Mouse (Mus musculus) limb, embryonic 13.5 days (tissue): ENCODE data around the gene Srsf10. TPM values are rescaled to one million over a fixed set of nuclear protein-coding genes. Genes with fewer than 3 reads are reported as not detected.

Experiments used
- ATAC-seq: fragments of 200-750 bp; cut with Nextera tagmentation; 2 replicates; pipeline ENCODE4 v1.8.0; 2017; ENCODE audit warnings: low read depth, moderate number of reproducible peaks, moderate TSS enrichment; ENCODE audit not compliant: low FRiP score
- H3K27ac ChIP-seq: fragments of 300-500 bp; sonication (generic); 2 replicates; pipeline ENCODE4 v1.5.1; 2015; ENCODE audit warnings: inconsistent platforms, mild to moderate bottlenecking, moderate library complexity
- H3K27me3 ChIP-seq: fragments of 300-500 bp; sonication (generic); 2 replicates; pipeline ENCODE4 v1.6.1; 2015; ENCODE audit warnings: mild to moderate bottlenecking, inconsistent platforms
- H3K36me3 ChIP-seq: fragments of 300-500 bp; sonication (generic); 2 replicates; pipeline ENCODE4 v1.6.1; 2015; ENCODE audit warnings: inconsistent platforms, mild to moderate bottlenecking, moderate library complexity
- H3K4me1 ChIP-seq: fragments of 300-500 bp; sonication (generic); 2 replicates; pipeline ENCODE4 v1.6.1; 2015; ENCODE audit warnings: inconsistent platforms
- H3K4me2 ChIP-seq: fragments of 300-500 bp; sonication (generic); replicated peaks from 2 replicates; pipeline ENCODE4 v1.6.1; 2015; ENCODE audit warnings: inconsistent platforms, mild to moderate bottlenecking, moderate library complexity
- H3K4me3 ChIP-seq: fragments of 300-500 bp; sonication (generic); 2 replicates; pipeline ENCODE4 v1.5.1; 2015; ENCODE audit warnings: moderate library complexity, mild to moderate bottlenecking, inconsistent platforms
- H3K9ac ChIP-seq: fragments of 300-500 bp; sonication (generic); 2 replicates; pipeline ENCODE4 v1.6.1; 2015; ENCODE audit warnings: mild to moderate bottlenecking, inconsistent platforms
- H3K9me3 ChIP-seq: fragments of 300-500 bp; sonication (generic); 2 replicates; pipeline ENCODE4 v1.6.1; 2016; ENCODE audit warnings: inconsistent platforms
- WGBS: fragments of 180-500 bp; shearing (Covaris S2); methylation state at CpG from one replicate; pipeline ENCODE4 v1.1.7; 2015; 5-methylcytosine and 5-hydroxymethylcytosine counted together
- polyA plus RNA-seq: library from polyadenylated mRNA; unstranded; fragments of >200 nt; fragmentation: Nextera tagmentation; extraction: Ambion mirVana; gene quantifications from 2 replicates; pipeline ENCODE4 v1.2.1, GENCODE M21; 2015

Gene Srsf10
- polyA plus RNA-seq, 1 experiment from 2014 or later, result 330 TPM

- H3K4me1 ChIP-seq, result peaks cover 23% of the 10 kb centered on the region
- H3K36me3 ChIP-seq, result no peaks in the 10 kb centered on the region
- no peak overlapping the region for H3K4me2 ChIP-seq
- WGBS, result 84% methylated on average over 8 of the region's 8 CpGs
- H3K27me3 ChIP-seq, result no peaks in the 10 kb centered on the region
- H3K4me3 ChIP-seq, result no peak overlapping the region
- no peak for ATAC-seq
- H3K9ac ChIP-seq, result 0 out of 2 replicates have a peak overlapping the region, but pooled peaks have one; percentile 13
- H3K27ac ChIP-seq, result no peak overlapping the region
- no peaks in the 10 kb centered on the region for H3K9me3 ChIP-seq
Measured at GRCm38 (mm10) chr4:135834124-135834717, 21.3 kb upstream of the Srsf10 start.

DNA sequence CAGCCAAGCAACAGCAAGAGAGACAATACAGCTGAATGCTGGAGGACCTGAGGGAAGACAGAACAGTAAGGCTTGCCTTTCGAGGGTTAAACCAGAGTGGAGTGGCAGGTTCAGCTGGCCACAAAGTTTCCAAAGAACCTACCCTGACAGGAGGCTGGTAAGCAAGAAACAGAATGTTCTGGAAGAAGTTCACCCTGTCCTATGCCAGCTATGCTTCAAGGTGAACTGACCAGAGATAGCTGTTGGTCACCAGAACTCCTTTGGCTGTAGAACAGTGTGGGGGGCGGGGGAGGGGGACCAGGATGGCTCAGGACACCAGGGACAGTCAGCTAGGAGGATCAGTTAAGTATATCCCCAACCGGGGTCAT, 16.6 kb upstream of the Srsf10 start:
- 0 out of 2 replicates have a peak, but pooled peaks cover 10% of the 10 kb centered on the region for H3K4me1 ChIP-seq
- H3K27ac ChIP-seq, result no peak overlapping the region
- WGBS, result 77% methylated on average over 3 of the region's 3 CpGs
- H3K4me2 ChIP-seq, result no peak overlapping the region
- no peak for ATAC-seq
- H3K9me3 ChIP-seq, result peaks cover 3% of the 10 kb centered on the region; the same call in 1 of the 2 replicates
- H3K9ac ChIP-seq, result no peak overlapping the region
- H3K4me3 ChIP-seq, result no peak overlapping the region
- H3K27me3 ChIP-seq, result no peaks in the 10 kb centered on the region
- H3K36me3 ChIP-seq, result no peaks in the 10 kb centered on the region

DNA sequence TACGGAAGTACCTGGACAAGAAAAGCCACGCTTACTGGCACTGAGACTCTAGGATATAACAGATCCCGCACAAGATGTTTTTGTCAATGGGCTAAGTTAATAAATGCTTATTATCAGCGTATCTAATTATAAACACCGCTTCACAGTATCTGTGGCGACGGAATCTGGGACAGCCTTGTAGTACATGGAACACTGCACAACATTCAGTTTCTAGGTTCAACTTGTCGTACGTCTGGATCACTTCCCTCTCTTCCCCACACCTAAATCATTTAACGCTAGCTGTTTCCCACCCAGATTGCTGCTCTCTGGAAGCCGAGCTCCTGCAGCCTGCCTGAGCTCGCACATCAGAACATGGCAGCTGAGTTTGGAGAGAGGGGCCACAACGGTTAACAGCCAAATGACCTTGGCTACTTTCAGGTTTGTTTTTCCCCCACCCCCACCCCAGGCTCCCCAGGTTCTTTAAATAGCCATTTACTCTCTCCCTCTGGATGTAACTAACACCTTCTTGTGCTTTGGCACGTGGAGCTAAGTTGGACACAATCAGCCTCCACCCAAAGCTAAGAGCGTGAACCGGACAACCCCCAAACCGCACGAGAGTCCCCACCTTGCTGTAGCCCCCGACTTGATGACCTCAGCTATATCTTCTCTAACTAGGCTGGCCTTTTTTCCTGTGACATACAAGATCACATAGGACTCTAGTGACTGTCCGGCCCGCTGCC, 16.1 kb upstream of the Srsf10 start:
- H3K36me3 ChIP-seq, result no peaks in the 10 kb centered on the region
- H3K27ac ChIP-seq, result no peak overlapping the region
- 0 out of 2 replicates have a peak, but pooled peaks cover 10% of the 10 kb centered on the region for H3K4me1 ChIP-seq
- WGBS, result 81% methylated on average over 21 of the region's 21 CpGs
- peaks cover 3% of the 10 kb centered on the region; the same call in 1 of the 2 replicates for H3K9me3 ChIP-seq
- no peak for ATAC-seq
- H3K4me2 ChIP-seq, result no peak overlapping the region
- H3K4me3 ChIP-seq, result no peak overlapping the region
- no peaks in the 10 kb centered on the region for H3K27me3 ChIP-seq
- no peak overlapping the region for H3K9ac ChIP-seq

GRCm38 (mm10) chr4:135844400-135844799, 11.1 kb upstream of the Srsf10 start:
- H3K9ac ChIP-seq, result no peak overlapping the region
- no peaks in the 10 kb centered on the region for H3K36me3 ChIP-seq
- no peak overlapping the region for H3K4me2 ChIP-seq
- 0 out of 2 replicates have a peak, but pooled peaks cover 3% of the 10 kb centered on the region for H3K4me1 ChIP-seq
- ATAC-seq, result no peak
- peaks cover 10% of the 10 kb centered on the region; the same call in 1 of the 2 replicates for H3K9me3 ChIP-seq
- WGBS, result 82% methylated on average over 6 of the region's 6 CpGs
- H3K4me3 ChIP-seq, result no peak overlapping the region
- H3K27ac ChIP-seq, result no peak overlapping the region
- H3K27me3 ChIP-seq, result no peaks in the 10 kb centered on the region

GRCm38 (mm10) chr4:135847581-135847980, 8.0 kb upstream of the Srsf10 start:
- Histone ChIP-seq H3K27me3 (no peaks in the 10 kb centered on the region), H3K9me3 (0 out of 2 replicates have a peak, but pooled peaks cover 7% of the 10 kb centered on the region), H3K27ac (no peak overlapping the region), H3K9ac (no peak overlapping the region), H3K4me1 (peaks cover 10% of the 10 kb centered on the region), H3K4me3 (no peak overlapping the region), H3K36me3 (no peaks in the 10 kb centered on the region), H3K4me2 (no peak overlapping the region)
- 48% methylated on average over 5 of the region's 5 CpGs for whole genome bisulfite sequencing
- no peak for ATAC-seq

DNA sequence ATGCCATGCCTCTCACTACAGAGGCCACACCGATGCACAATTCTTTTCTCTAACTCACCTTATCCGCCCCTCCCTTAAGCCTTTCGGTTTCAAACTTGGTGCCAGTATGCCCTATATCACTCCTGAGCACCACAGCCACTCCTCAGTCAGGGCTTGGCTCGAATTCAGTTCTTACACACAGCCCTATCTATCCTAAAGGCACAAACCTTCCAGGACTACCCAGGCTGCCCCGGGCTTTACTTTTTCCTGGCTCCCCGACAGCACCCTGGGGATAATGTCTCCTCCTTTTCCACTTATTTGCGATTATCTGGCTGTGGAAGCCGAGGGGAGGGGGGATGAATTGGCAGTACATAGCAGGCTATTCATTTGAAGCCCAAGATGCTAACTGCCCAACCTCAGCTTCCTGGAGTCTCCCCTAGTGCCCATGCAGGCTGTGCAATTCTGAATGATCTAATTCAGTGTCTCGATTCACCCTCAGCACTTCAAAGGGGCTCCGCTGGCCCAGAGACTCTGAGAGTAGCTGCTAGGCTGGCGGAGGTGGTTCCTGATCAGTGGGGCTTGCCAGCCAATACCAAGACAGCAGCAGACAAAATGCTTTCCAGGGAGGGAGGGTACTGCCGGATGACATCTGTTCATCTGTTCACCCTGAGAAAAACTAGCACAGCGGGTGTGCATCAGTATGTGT, 5.0 kb upstream of the Srsf10 start:
- no peak overlapping the region for H3K4me2 ChIP-seq
- H3K9ac ChIP-seq, result no peak overlapping the region; the same call in 1 of the 2 replicates
- no peaks in the 10 kb centered on the region for H3K9me3 ChIP-seq
- ATAC-seq, result peak; percentile 34
- no peak overlapping the region for H3K4me3 ChIP-seq
- no peaks in the 10 kb centered on the region for H3K27me3 ChIP-seq
- H3K4me1 ChIP-seq, result peaks cover 17% of the 10 kb centered on the region
- no peaks in the 10 kb centered on the region for H3K36me3 ChIP-seq
- WGBS, result 40% methylated on average over 13 of the region's 13 CpGs
- peak overlapping the region; percentile 55 for H3K27ac ChIP-seq

GRCm38 (mm10) chr4:135851942-135852341, 3.6 kb upstream of the Srsf10 start:
- Histone ChIP-seq H3K4me3 (no peak overlapping the region), H3K27ac (no peak overlapping the region), H3K27me3 (no peaks in the 10 kb centered on the region), H3K9me3 (no peaks in the 10 kb centered on the region), H3K36me3 (no peaks in the 10 kb centered on the region), H3K4me2 (no peak overlapping the region), H3K9ac (no peak overlapping the region), H3K4me1 (peaks cover 17% of the 10 kb centered on the region)
- no peak for ATAC-seq
- 81% methylated on average over 9 of the region's 9 CpGs for WGBS

DNA sequence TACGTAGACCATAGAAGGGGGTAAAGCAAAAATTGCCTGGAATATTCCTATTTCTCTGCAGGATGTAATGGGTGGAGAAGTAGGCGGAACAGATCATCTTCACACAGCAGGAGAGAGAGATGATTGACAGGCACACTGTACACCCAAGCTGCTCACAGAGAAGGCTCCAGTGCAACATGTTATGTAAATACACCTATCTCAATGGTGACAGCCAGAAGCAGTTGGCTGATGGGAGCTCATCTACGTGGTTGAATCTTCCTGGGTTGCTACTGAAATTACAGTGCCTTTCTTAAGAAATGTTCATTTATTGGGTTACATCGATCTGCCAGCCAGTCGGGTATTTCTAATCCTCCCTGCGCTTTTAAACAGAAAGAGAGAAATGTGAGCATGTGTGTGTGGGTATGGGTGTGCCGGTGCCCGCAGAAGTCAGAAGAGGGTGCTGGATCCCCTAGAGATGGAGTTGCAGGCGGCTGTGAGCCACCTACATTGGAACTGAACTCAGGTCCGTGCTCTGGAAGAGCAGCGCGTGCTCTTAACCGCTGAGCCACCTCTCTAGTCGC, 1.5 kb upstream of the Srsf10 start:
- H3K9ac ChIP-seq, result no peak overlapping the region
- no peak overlapping the region for H3K4me3 ChIP-seq
- ATAC-seq, result no peak
- no peaks in the 10 kb centered on the region for H3K9me3 ChIP-seq
- 91% methylated on average over 14 of the region's 14 CpGs for WGBS
- H3K4me1 ChIP-seq, result peaks cover 30% of the 10 kb centered on the region
- no peaks in the 10 kb centered on the region for H3K36me3 ChIP-seq
- H3K27ac ChIP-seq, result peak overlapping the region; percentile 99; the same call in 1 of the 2 replicates
- no peak overlapping the region for H3K4me2 ChIP-seq
- no peaks in the 10 kb centered on the region for H3K27me3 ChIP-seq

- WGBS, result 73% methylated on average over 11 of the region's 11 CpGs
- no peaks in the 10 kb centered on the region for H3K9me3 ChIP-seq
- peak overlapping the region; percentile 99; the same call in 1 of the 2 replicates for H3K27ac ChIP-seq
- peak overlapping the region; percentile 94 for H3K9ac ChIP-seq
- H3K4me2 ChIP-seq, result peak overlapping the region; percentile 79
- H3K27me3 ChIP-seq, result no peaks in the 10 kb centered on the region
- H3K4me1 ChIP-seq, result peaks cover 36% of the 10 kb centered on the region
- ATAC-seq, result no peak
- peaks cover 4% of the 10 kb centered on the region; the same call in 1 of the 2 replicates for H3K36me3 ChIP-seq
- peak overlapping the region; percentile 85 for H3K4me3 ChIP-seq
Measured at GRCm38 (mm10) chr4:135854630-135855029, 917 bp upstream of the Srsf10 start.

DNA sequence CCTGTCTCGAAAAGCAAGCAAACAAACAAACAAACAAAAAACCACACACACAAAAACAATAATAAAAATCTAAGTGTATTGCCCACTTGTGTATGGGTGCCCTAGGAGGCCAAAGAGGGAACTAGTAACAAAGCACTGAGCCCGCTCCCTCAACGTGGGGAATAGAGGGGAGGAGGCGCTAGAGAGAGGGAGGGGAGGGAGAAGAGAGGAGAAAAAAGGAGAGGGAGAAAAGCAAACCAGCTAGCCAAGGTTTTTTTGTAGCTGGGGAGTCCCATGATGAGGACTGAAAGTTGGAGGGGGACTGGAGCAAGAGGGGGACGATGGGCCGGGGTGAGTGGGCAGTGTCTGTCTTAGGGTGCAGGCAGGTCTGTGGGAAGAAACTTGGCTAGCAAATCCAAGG, 467 bp upstream of the Srsf10 start:
- H3K27me3 ChIP-seq, result no peaks in the 10 kb centered on the region
- H3K4me1 ChIP-seq, result peaks cover 39% of the 10 kb centered on the region
- H3K9ac ChIP-seq, result peak overlapping the region; percentile 94
- peaks cover 4% of the 10 kb centered on the region; the same call in 1 of the 2 replicates for H3K36me3 ChIP-seq
- H3K9me3 ChIP-seq, result no peaks in the 10 kb centered on the region
- peak overlapping the region; percentile 79 for H3K4me2 ChIP-seq
- peak overlapping the region; percentile 85 for H3K4me3 ChIP-seq
- H3K27ac ChIP-seq, result peak overlapping the region; percentile 99
- WGBS, result 11% methylated on average over 6 of the region's 6 CpGs
- no peak for ATAC-seq

GRCm38 (mm10) chr4:135856223-135857091, 910 bp downstream of the Srsf10 start:
- Histone ChIP-seq H3K36me3 (peaks cover 4% of the 10 kb centered on the region; the same call in 1 of the 2 replicates), H3K4me3 (peak overlapping the region; percentile 85), H3K9ac (peak overlapping the region; percentile 99), H3K27ac (peak overlapping the region; percentile 98), H3K9me3 (no peaks in the 10 kb centered on the region), H3K4me2 (peak overlapping the region; percentile 72), H3K27me3 (no peaks in the 10 kb centered on the region), H3K4me1 (peaks cover 40% of the 10 kb centered on the region)
- WGBS, result under 1% methylated on average over 80 of the region's 91 CpGs
- ATAC-seq, result peak; percentile 72
